Mouse (Mus musculus) CH12.LX (cell line): ENCODE results near the gene Akt2. TPM values are rescaled to one million over a fixed set of nuclear protein-coding genes. Genes with fewer than 3 reads are reported as not detected.

Experiments
- DNase-seq: peaks from one replicate; pipeline ENCODE4 v3.0.0-alpha.2; 2013; ENCODE audit errors: extremely low read depth
- H3K27ac ChIP-seq: 2 replicates; pipeline ENCODE4 v1.5.1; 2012; ENCODE audit warnings: low read depth, mild to moderate bottlenecking, control low read depth, moderate library complexity; ENCODE audit not compliant: insufficient read depth
- H3K27me3 ChIP-seq: replicated peaks from 2 replicates; pipeline ENCODE3; 2012; ENCODE audit warnings: inconsistent platforms
- H3K36me3 ChIP-seq, 2 experiments: replicated peaks in 1 of 2; 2 replicates each; pipeline versions ENCODE3 to v1.6.1; 2012; ENCODE audit warnings: inconsistent platforms in 1 of 2, low read length in 1 of 2, mild to moderate bottlenecking in 1 of 2, mixed read lengths in 1 of 2, moderate library complexity in 1 of 2; ENCODE audit not compliant: control insufficient read depth in 1 of 2, insufficient read depth in 1 of 2
- H3K4me1 ChIP-seq, 2 experiments: 2 replicates each; pipeline ENCODE4 v1.6.1; 2012; ENCODE audit warnings: inconsistent platforms in 1 of 2, moderate library complexity in 1 of 2; ENCODE audit not compliant: insufficient read depth in 2 of 2, control insufficient read depth in 1 of 2
- H3K4me2 ChIP-seq: 2 replicates; pipeline ENCODE4 v1.6.1; 2012; ENCODE audit warnings: low read depth, mild to moderate bottlenecking, control low read depth; ENCODE audit not compliant: poor library complexity, insufficient read depth, severe bottlenecking
- H3K4me3 ChIP-seq, 3 experiments: fragments of 150-350 bp in 1 of 3; sonication (generic) in 1 of 3; replicated peaks in 1 of 3; 2 replicates each; pipeline versions ENCODE3 to v1.5.1; 2011 to 2012; ENCODE audit warnings: low read depth in 2 of 3, low read length in 2 of 3, mild to moderate bottlenecking in 2 of 3, moderate library complexity in 2 of 3, control low read depth in 1 of 3, improper control_type of control experiment in 1 of 3, inconsistent platforms in 1 of 3, mixed read lengths in 1 of 3; ENCODE audit not compliant: poor library complexity in 1 of 3
- H3K79me2 ChIP-seq: replicated peaks from 2 replicates; pipeline ENCODE4 v1.6.1; 2012; ENCODE audit warnings: mild to moderate bottlenecking, moderate library complexity; ENCODE audit not compliant: control insufficient read depth, poor library complexity, insufficient read depth, severe bottlenecking; ENCODE audit errors: extremely low read depth
- H3K9ac ChIP-seq: 2 replicates; pipeline ENCODE4 v1.6.1; 2012; ENCODE audit warnings: low read depth, mild to moderate bottlenecking, control low read depth, moderate library complexity; ENCODE audit not compliant: insufficient read depth
- H3K9me3 ChIP-seq: replicated peaks from 2 replicates; pipeline ENCODE3; 2012; ENCODE audit warnings: low read length, inconsistent platforms, mixed read lengths
- CHD2 ChIP-seq: IDR thresholded peaks from 2 replicates; pipeline ENCODE4 v1.6.1; 2011; ENCODE audit warnings: low read length, improper control_type of control experiment
- CTCF ChIP-seq, 2 experiments: IDR thresholded peaks in 1 of 2; conservative IDR thresholded peaks in 1 of 2; 2 replicates each; pipeline ENCODE4 v1.5.1; 2011 to 2012; ENCODE audit warnings: low read depth in 2 of 2, low read length in 2 of 2, improper control_type of control experiment in 1 of 2, inconsistent platforms in 1 of 2, mild to moderate bottlenecking in 1 of 2, moderate library complexity in 1 of 2
- ELF1 ChIP-seq: IDR thresholded peaks from 2 replicates; pipeline ENCODE4 v1.6.1; 2014; ENCODE audit warnings: low read depth, mild to moderate bottlenecking, inconsistent platforms, low read length, improper control_type of control experiment
- HCFC1 ChIP-seq: IDR thresholded peaks from 2 replicates; pipeline ENCODE4 v1.6.1; 2012; ENCODE audit warnings: low read depth, mild to moderate bottlenecking, inconsistent platforms, low read length, improper control_type of control experiment
- IRF4 ChIP-seq: IDR thresholded peaks from 2 replicates; pipeline ENCODE4 v1.6.1; 2014; ENCODE audit warnings: low read depth, mild to moderate bottlenecking, inconsistent platforms, low read length, improper control_type of control experiment
- JUND ChIP-seq: conservative IDR thresholded peaks from 2 replicates; pipeline ENCODE4 v1.6.1; 2011; ENCODE audit warnings: low read depth, low read length, improper control_type of control experiment
- MEF2A ChIP-seq: IDR thresholded peaks from 2 replicates; pipeline ENCODE4 v1.6.1; 2014; ENCODE audit warnings: low read depth, mild to moderate bottlenecking, inconsistent platforms, low read length, improper control_type of control experiment, borderline replicate concordance
- NELFE ChIP-seq: IDR thresholded peaks from 2 replicates; pipeline ENCODE4 v1.6.1; 2011; ENCODE audit warnings: low read depth, low read length, improper control_type of control experiment
- NRF1 ChIP-seq: IDR thresholded peaks from 2 replicates; pipeline ENCODE4 v1.6.1; 2014; ENCODE audit warnings: low read depth, mild to moderate bottlenecking, inconsistent platforms, low read length, improper control_type of control experiment, moderate library complexity
- POLR2A ChIP-seq: IDR thresholded peaks from 2 replicates; pipeline ENCODE4 v1.6.1; 2011; ENCODE audit warnings: low read depth, mild to moderate bottlenecking, improper control_type of control experiment, low read length
- RCOR1 ChIP-seq: conservative IDR thresholded peaks from 2 replicates; pipeline ENCODE4 v1.6.1; 2012; ENCODE audit warnings: low read depth, mild to moderate bottlenecking, inconsistent platforms, low read length, improper control_type of control experiment
- TCF12 ChIP-seq: IDR thresholded peaks from 2 replicates; pipeline ENCODE4 v1.6.1; 2014; ENCODE audit warnings: low read depth, mild to moderate bottlenecking, inconsistent platforms, low read length, improper control_type of control experiment
- USF1 ChIP-seq: IDR thresholded peaks from 2 replicates; pipeline ENCODE4 v1.6.1; 2014; ENCODE audit warnings: low read depth, mild to moderate bottlenecking, inconsistent platforms, low read length, improper control_type of control experiment
- USF2 ChIP-seq: conservative IDR thresholded peaks from 2 replicates; pipeline ENCODE4 v1.6.1; 2011; ENCODE audit warnings: low read depth, low read length, improper control_type of control experiment
- ZC3H11A ChIP-seq: IDR thresholded peaks from 2 replicates; pipeline ENCODE4 v1.6.1; 2012; ENCODE audit warnings: low read depth, mild to moderate bottlenecking, inconsistent platforms, low read length, improper control_type of control experiment
- dilution Hi-C: fragments of 300-500 bp; cut with MboI; formaldehyde crosslinking; loops from 2 replicates; pipeline ENCODE4 v1.14.3; 2020; ENCODE audit warnings: low sequenced_read_pairs; ENCODE audit not compliant: extremely low pct_unique_long_range_greater_than_20kb, extremely low pct_ligation_motif_present
- in situ Hi-C: fragments of 300-500 bp; cut with MboI; formaldehyde crosslinking; loops from 3 replicates; pipeline ENCODE4 v1.14.3; 2019; ENCODE audit warnings: low sequenced_read_pairs, low pct_ligation_motif_present, low pct_unique_long_range_greater_than_20kb, mixed read lengths
- polyA plus RNA-seq: library from polyadenylated mRNA; unstranded; fragments of >175 nt; gene quantifications from 2 replicates; pipeline ENCODE4 v1.2.1, GENCODE M21; 2012; ENCODE audit warnings: low read depth; ENCODE audit not compliant: insufficient read length
- total RNA-seq, 2 experiments: library from RNA; depleted of rRNA; stranded (reverse); fragments of 300-350 nt in 1 of 2; fragments of >200 nt in 1 of 2; gene quantifications; 2 replicates each; pipeline ENCODE4 v1.2.3; 2012 to 2014

Akt2 gene
- total and polyA plus RNA-seq, 3 experiments: 39.5 to 77.3 (median 40.3) TPM

GRCm38 (mm10) chr7:27541922-27542321, 49.4 kb upstream of the Akt2 start:
- DNase-seq: no peak

DNA sequence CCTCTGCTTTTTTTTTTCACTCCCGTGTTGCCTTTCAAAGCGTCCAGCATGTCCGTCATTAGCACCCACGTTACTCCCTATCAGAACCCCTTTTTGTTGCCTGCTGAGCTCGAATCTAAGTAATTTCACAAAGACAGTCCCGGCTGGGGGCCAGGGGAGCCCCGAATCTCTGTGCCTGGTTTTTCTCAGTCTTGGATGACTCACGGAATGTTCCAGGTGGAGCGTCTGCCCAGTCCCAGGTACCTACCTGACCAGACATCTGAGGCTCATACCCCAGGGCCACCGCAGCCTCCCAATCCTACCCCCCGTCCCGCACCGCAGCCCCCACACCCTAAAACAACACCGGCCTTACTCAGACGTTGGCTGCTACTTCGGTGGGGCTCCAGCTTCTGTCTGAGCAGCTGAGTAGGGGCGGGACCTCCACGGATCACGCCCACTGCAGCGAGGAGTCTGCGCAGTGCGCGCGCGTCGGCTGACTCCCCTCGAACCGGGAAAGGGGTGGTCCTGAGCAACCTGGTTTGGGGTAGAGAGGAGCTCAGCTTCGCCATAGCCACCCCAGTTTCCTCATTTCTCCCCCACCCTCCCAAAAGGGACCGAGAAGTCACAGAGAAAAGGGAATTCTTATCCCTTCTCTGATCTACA, 48.8 kb upstream of the Akt2 start:
- H3K79me2 ChIP-seq: no peaks in the 10 kb centered on the region
- H3K27me3 ChIP-seq: no peaks in the 10 kb centered on the region
- dilution Hi-C loops (no loop called here), in situ Hi-C loops (no loop called here)
- TF ChIP-seq MEF2A (no peak), NELFE (0 out of 2 replicates have a peak, but pooled peaks have one; percentile 63), ELF1 (0 out of 2 replicates have a peak, but pooled peaks have one; percentile 9), POLR2A (peak; percentile 67), IRF4 (peak; percentile 19; the same call in 1 of the 2 replicates), TCF12 (0 out of 2 replicates have a peak, but pooled peaks have one; percentile 36), JUND (no peak), NRF1 (peak; percentile 92)
- H3K9me3 ChIP-seq: no peaks in the 10 kb centered on the region
- H3K36me3 ChIP-seq: peaks cover 0 to 21% of the 10 kb centered on the region in 2 experiments
- DNase-seq: peak; percentile 29
- H3K4me3 ChIP-seq: peak overlapping the region; percentile 18 to 50 (median 38)
- H3K9ac ChIP-seq: peak overlapping the region; percentile 7; the same call in 1 of the 2 replicates
- no peak overlapping the region for H3K27ac ChIP-seq
- peaks cover 0 to 10% of the 10 kb centered on the region in 2 experiments; a peak in 2 of 4 replicates for H3K4me1 ChIP-seq
- H3K4me2 ChIP-seq: peak overlapping the region; percentile 71

More at GRCm38 (mm10) chr7:27541922-27542321, 49.4 kb upstream of the Akt2 start:
- Histone ChIP-seq H3K4me3 (no peak overlapping the region), H3K27ac (no peak overlapping the region), H3K4me2 (no peak overlapping the region), H3K4me1 (peaks cover 0 to 13% of the 10 kb centered on the region in 2 experiments; a peak in 2 of 4 replicates), H3K9ac (no peak overlapping the region), H3K27me3 (no peaks in the 10 kb centered on the region), H3K9me3 (no peaks in the 10 kb centered on the region), H3K36me3 (peaks cover 0 to 25% of the 10 kb centered on the region in 2 experiments)
- TF ChIP-seq USF1 (no peak), HCFC1 (no peak)
- TF ChIP-seq, all 38 proteins: peak for 0
- dilution Hi-C loops: no loop called here
- H3K79me2 ChIP-seq: no peaks in the 10 kb centered on the region
- in situ Hi-C loops: no loop called here

DNA sequence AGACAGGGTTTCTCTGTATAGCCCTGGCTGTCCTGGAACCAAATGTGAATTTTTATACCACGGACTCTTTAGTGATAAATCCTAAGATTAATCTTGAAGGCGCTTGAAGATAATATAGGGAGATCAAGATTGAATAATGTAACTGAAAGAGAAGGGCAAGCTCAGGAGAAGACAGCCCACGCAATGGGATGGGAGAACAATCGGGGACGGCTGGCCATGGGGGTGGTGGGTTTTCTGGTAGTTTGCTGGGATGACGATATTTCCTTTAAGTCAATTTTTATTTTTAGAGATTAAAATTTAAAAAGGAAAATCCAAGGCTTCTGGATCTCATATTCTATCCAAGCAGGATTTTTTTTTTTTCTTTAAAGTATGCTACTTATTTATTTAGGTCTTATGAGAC, 48.3 kb upstream of the Akt2 start:
- H3K9me3 ChIP-seq: no peaks in the 10 kb centered on the region
- TF ChIP-seq CTCF (conservative IDR thresholded peaks at IDR 0.05 in 1 of 2, IDR thresholded peaks at IDR 0.05 in 1 of 2; ENCODE audit: low read depth in 2 of 2, low read length in 2 of 2) (no peak), CHD2 (no peak), ZC3H11A (no peak), RCOR1 (no peak), USF2 (no peak)
- H3K4me3 ChIP-seq: peak overlapping the region in 1 of 3 experiments; percentile 12
- H3K4me1 ChIP-seq: peaks cover 0 to 10% of the 10 kb centered on the region in 2 experiments; a peak in 2 of 4 replicates
- no peak overlapping the region for H3K27ac ChIP-seq
- peak overlapping the region; percentile 7; the same call in 1 of the 2 replicates for H3K9ac ChIP-seq
- H3K36me3 ChIP-seq: peaks cover 0 to 18% of the 10 kb centered on the region in 2 experiments
- H3K27me3 ChIP-seq: no peaks in the 10 kb centered on the region
- peak overlapping the region; percentile 71; the same call in 1 of the 2 replicates for H3K4me2 ChIP-seq
- no peaks in the 10 kb centered on the region for H3K79me2 ChIP-seq
- dilution Hi-C loops: no loop called here
- DNase-seq: no peak
- in situ Hi-C loops: no loop called here
